Mouse (Mus musculus) liver, adult 2 months (tissue): ENCODE measurements at regions not wholly inside any gene's neighbourhood (a gene's known extent, or its start where the extent isn't known, plus 50 kb on each side); places are given as distances from the start of the nearest gene placed in this dataset.
A peak's percentile ranks its signal among the peaks of the same experiment; 100 is the strongest.

Experiments
- DNase-seq: peaks from one replicate; pipeline ENCODE4 v3.0.0-alpha.2; 2011; ENCODE audit warnings: low read depth, low spot score; ENCODE audit errors: extremely low read depth
- H3K27ac ChIP-seq: fragments of 200-500 bp; replicated peaks from 2 replicates; pipeline ENCODE4 v1.5.1; 2012; ENCODE audit warnings: low read depth, mild to moderate bottlenecking, control low read depth, inconsistent platforms, low read length; ENCODE audit not compliant: insufficient read depth
- H3K27me3 ChIP-seq: fragments of 200-500 bp; 2 replicates; pipeline ENCODE4 v1.6.1; 2012; ENCODE audit warnings: mild to moderate bottlenecking, moderate library complexity, low read length, inconsistent platforms; ENCODE audit not compliant: control insufficient read depth, insufficient read depth
- H3K36me3 ChIP-seq: fragments of 200-500 bp; 2 replicates; pipeline ENCODE4 v1.6.1; 2012; ENCODE audit warnings: low read length, inconsistent platforms; ENCODE audit not compliant: control insufficient read depth, insufficient read depth
- H3K4me1 ChIP-seq: fragments of 200-500 bp; 2 replicates; pipeline ENCODE4 v1.6.1; 2011; ENCODE audit warnings: low read length; ENCODE audit not compliant: control insufficient read depth, insufficient read depth
- H3K4me3 ChIP-seq: fragments of 200-500 bp; 2 replicates; pipeline ENCODE4 v1.5.1; 2011; ENCODE audit warnings: low read depth, mild to moderate bottlenecking, control low read depth, low read length, moderate library complexity; ENCODE audit not compliant: insufficient read depth
- H3K79me2 ChIP-seq: fragments of 200-500 bp; 2 replicates; pipeline ENCODE4 v1.6.1; 2012; ENCODE audit warnings: inconsistent platforms, mild to moderate bottlenecking, low read length, moderate library complexity; ENCODE audit not compliant: control insufficient read depth, insufficient read depth
- H3K9ac ChIP-seq: fragments of 200-500 bp; 2 replicates; pipeline ENCODE4 v1.6.1; 2012; ENCODE audit warnings: low read depth, mild to moderate bottlenecking, control low read depth, inconsistent platforms, low read length
- CTCF ChIP-seq: fragments of 200-500 bp; IDR thresholded peaks from 2 replicates; pipeline ENCODE4 v1.5.1; 2011; ENCODE audit warnings: low read depth, low read length, control low read depth
- POLR2A ChIP-seq: fragments of 200-500 bp; IDR thresholded peaks from 2 replicates; pipeline ENCODE4 v1.6.1; 2011; ENCODE audit warnings: low read length, control low read depth; ENCODE audit not compliant: insufficient read depth; ENCODE audit errors: extremely low read depth
- WGBS: fragments of 180-500 bp; shearing (Covaris S2); methylation state at CpG from one replicate; pipeline ENCODE4 v1.1.7; 2018; 5-methylcytosine and 5-hydroxymethylcytosine counted together

DNA sequence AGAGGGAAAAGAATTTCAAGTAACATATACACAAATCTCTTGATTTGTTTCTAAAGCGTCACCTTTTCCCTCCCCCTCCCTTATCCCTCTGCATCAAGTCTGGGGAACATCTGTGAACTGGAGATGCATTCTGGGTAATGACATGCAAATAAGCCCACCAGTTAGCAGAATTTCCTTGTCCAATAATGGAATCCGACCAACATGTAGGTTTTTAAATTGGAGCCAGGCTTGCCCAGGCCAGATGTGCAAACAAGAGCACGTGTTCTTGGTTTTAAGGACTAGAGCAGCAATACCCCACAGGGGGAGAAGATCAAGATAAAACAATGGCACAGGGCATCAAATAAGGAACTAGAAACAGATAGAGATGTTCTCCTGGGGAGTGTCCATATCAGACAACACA is 447.9 kb upstream of the Nr2f2 start:
- Histone ChIP-seq H3K27me3 (no peaks in the 10 kb centered on the region), H3K9ac (no peak overlapping the region), H3K79me2 (no peaks in the 10 kb centered on the region), H3K4me1 (no peaks in the 10 kb centered on the region), H3K36me3 (no peaks in the 10 kb centered on the region), H3K27ac (no peak overlapping the region), H3K4me3 (no peak overlapping the region)
- WGBS = 87% methylated on average over 3 of the region's 3 CpGs
- DNase-seq = no peak
- TF ChIP-seq POLR2A = no peak
- no peak for TF ChIP-seq CTCF

DNA sequence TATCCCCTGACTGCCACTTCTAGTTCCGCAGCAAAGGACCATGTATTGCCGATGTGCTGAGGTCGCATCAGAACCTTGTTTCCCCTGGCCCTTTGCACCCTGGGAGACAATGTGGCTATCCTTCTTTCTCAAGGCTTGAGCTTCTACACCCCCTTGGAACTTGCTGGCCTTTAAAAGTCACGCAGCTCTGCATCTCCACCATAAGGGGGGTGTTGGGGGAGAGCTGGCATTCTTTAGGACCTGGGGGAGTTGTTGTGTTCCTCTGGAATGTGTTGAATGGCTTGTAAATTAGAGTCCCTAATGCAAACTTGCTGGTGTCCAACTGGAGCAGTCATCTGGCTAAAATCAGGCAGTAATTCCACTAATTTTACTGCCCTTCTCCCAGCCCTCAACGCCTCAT is 446.6 kb upstream of the Nr2f2 start:
- Histone ChIP-seq H3K4me1 (no peaks in the 10 kb centered on the region), H3K4me3 (no peak overlapping the region), H3K79me2 (no peaks in the 10 kb centered on the region), H3K27ac (no peak overlapping the region), H3K36me3 (no peaks in the 10 kb centered on the region), H3K27me3 (no peaks in the 10 kb centered on the region), H3K9ac (no peak overlapping the region)
- WGBS = 91% methylated on average over 5 of the region's 5 CpGs
- no peak for DNase-seq
- TF ChIP-seq POLR2A (no peak), CTCF (no peak)

- Histone ChIP-seq H3K4me3 (no peak overlapping the region), H3K27me3 (no peaks in the 10 kb centered on the region), H3K4me1 (no peaks in the 10 kb centered on the region), H3K27ac (0 out of 2 replicates have a peak overlapping the region, but pooled peaks have one; percentile 12), H3K36me3 (no peaks in the 10 kb centered on the region), H3K9ac (no peak overlapping the region), H3K79me2 (no peaks in the 10 kb centered on the region)
- WGBS = 85% methylated on average over 18 of the region's 18 CpGs
- TF ChIP-seq CTCF = no peak
- TF ChIP-seq POLR2A = no peak
- no peak for DNase-seq
These were observed 444.0 kb upstream of the Nr2f2 start for GRCm38 (mm10) chr7:70810411-70811090.

DNA sequence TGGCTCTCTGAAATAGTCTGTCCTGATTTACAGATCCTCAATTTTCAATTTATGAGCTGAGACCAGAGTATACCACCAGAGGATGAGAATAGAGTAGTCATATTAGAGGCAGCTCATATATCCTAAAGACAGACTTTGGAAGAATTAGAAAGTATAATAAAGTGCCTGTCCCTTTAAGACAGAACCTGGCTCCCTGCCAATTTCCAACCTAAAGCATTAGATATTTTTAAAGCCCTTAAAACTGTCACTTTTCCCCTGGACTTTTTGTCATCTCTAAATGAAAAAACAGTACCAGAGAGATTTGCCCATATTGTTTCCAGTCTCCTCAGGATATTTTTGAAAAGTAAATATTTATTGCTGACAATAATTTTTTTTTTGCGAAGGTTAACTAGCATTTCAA is 437.7 kb upstream of the Nr2f2 start:
- TF ChIP-seq POLR2A = no peak
- no peak for TF ChIP-seq CTCF
- no peak overlapping the region for H3K4me3 ChIP-seq
- WGBS = 72% methylated on average over 1 of the region's 1 CpGs

DNA sequence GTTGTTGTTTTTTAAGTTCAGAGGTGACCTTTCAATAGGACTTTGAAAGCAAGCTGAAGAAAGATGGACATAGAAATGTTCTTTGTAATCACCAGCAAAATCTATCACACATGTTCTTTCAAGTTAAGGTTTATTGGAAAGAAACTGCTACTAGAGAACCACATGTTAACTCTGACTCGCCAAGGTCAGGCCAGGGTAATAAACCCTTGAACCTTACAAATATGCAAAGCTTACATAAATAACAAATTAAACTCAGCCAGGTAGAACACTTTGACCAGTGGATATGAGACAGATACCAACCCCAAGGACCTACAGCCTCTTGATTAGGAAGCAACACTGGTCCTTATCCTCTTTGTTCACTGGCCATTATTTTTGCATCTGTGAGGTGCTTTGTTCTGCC is 433.4 kb upstream of the Nr2f2 start:
- Histone ChIP-seq H3K27ac (no peak overlapping the region), H3K36me3 (no peaks in the 10 kb centered on the region), H3K27me3 (no peaks in the 10 kb centered on the region), H3K4me3 (no peak overlapping the region), H3K79me2 (no peaks in the 10 kb centered on the region), H3K4me1 (peaks cover 12% of the 10 kb centered on the region; the same call in 1 of the 2 replicates), H3K9ac (no peak overlapping the region)
- no peak for TF ChIP-seq CTCF
- no peak for TF ChIP-seq POLR2A
- DNase-seq = peak; percentile 58
- 25% methylated on average over 1 of the region's 1 CpGs for WGBS

More for the DNA sequence above, 437.7 kb upstream of the Nr2f2 start:
- H3K79me2 ChIP-seq = no peaks in the 10 kb centered on the region
- no peak overlapping the region for H3K27ac ChIP-seq
- no peaks in the 10 kb centered on the region for H3K27me3 ChIP-seq
- H3K4me1 ChIP-seq = peaks cover 8% of the 10 kb centered on the region; the same call in 1 of the 2 replicates
- DNase-seq = no peak
- no peak overlapping the region for H3K9ac ChIP-seq
- H3K36me3 ChIP-seq = no peaks in the 10 kb centered on the region

GRCm38 (mm10) chr7:70799031-70799766 is 432.7 kb upstream of the Nr2f2 start:
- Histone ChIP-seq H3K36me3 (no peaks in the 10 kb centered on the region), H3K4me1 (peaks cover 12% of the 10 kb centered on the region; the same call in 1 of the 2 replicates), H3K27me3 (no peaks in the 10 kb centered on the region), H3K27ac (no peak overlapping the region), H3K9ac (no peak overlapping the region), H3K79me2 (no peaks in the 10 kb centered on the region), H3K4me3 (no peak overlapping the region)
- peak; percentile 99 for DNase-seq
- 15% methylated on average over 6 of the region's 6 CpGs for WGBS
- TF ChIP-seq CTCF (no peak), POLR2A (no peak)
